Comparison of ENCODE assay signal across 8 mouse cellular contexts in genomic region chr11:59787199-59787781, GRCm38 (mm10). TPM values are rescaled to one million over a fixed set of nuclear protein-coding genes. Genes with fewer than 3 reads are reported as not detected.
DNase-seq lines count a peak whose midpoint lies in the region; ATAC-seq and TF ChIP-seq lines count a peak whose summit lies in the region.

Gene Pld6, minus strand, starts transcription at chr11:59787645.

- H3K27me3 ChIP-seq in embryonic facial prominence, embryonic 11.5 days (ENCODE audit: control insufficient read depth, insufficient read depth, low read length): no peaks in the 10 kb centered on the region

- ATAC-seq in embryonic facial prominence, embryonic 11.5 days (replicated peaks; ENCODE audit: insufficient number of reproducible peaks, low FRiP score, low TSS enrichment, low read depth): peak; percentile 69; the same call in 1 of the 2 replicates
- ATAC-seq in megakaryocyte-erythroid progenitor cell, adult 5-6 weeks (replicated peaks; ENCODE audit: low FRiP score, low TSS enrichment, poor library complexity, severe bottlenecking): peak; percentile 82

- no peaks in the 10 kb centered on the region for H3K9me3 ChIP-seq in embryonic facial prominence, embryonic 11.5 days (replicated peaks; ENCODE audit: control insufficient read depth, low read length)

- TF ChIP-seq CTCF in layer of hippocampus, adult 2 months (conservative IDR thresholded peaks at IDR 0.05): no peak; the same call in 1 of the 2 replicates

- WGBS in embryonic facial prominence, embryonic 11.5 days: under 1% methylated on average over 41 of the region's 51 CpGs

- H3K27ac ChIP-seq in layer of hippocampus, adult 2 months: no peak within 1 kb of the TSS
- H3K27ac ChIP-seq in embryonic facial prominence, embryonic 11.5 days (replicated peaks; ENCODE audit: low read depth, low read length): no peak within 1 kb of the TSS

- no peaks in the 10 kb centered on the region for H3K4me1 ChIP-seq in embryonic facial prominence, embryonic 11.5 days (ENCODE audit: control insufficient read depth, insufficient read depth, low read length)

- no peak for DNase-seq in layer of hippocampus, adult 2 months (ENCODE audit: low spot score in 2 of 2)
- no peak for DNase-seq in layer of hippocampus, adult 18-20 months (ENCODE audit: low spot score in 2 of 2)
- DNase-seq in embryonic facial prominence, embryonic 11.5 days (ENCODE audit: low spot score): peak; percentile 78
- DNase-seq in heart, postnatal 36 days: peak; percentile 38 to 43
- DNase-seq in left cerebral cortex, postnatal 4 days: peak; percentile 52
- DNase-seq in right cerebral cortex, postnatal 10 days (ENCODE audit: low spot score in 2 of 2): peak; percentile 56 to 62
- peak; percentile 29 to 63 for DNase-seq in urinary bladder, postnatal 36 days (ENCODE audit: low spot score in 2 of 2)

- intact Hi-C loops in heart, postnatal 36 days (cut with DNase I): no loop called here
- intact Hi-C loops in left cerebral cortex, postnatal 4 days (cut with DNase I): no loop called here

- H3K4me3 ChIP-seq in layer of hippocampus, adult 2 months: peak within 1 kb of the TSS; percentile 51
- H3K4me3 ChIP-seq in embryonic facial prominence, embryonic 11.5 days (ENCODE audit: low read depth, low read length): peak within 1 kb of the TSS; percentile 43

- H3K9ac ChIP-seq in embryonic facial prominence, embryonic 11.5 days (replicated peaks; ENCODE audit: low read length): peak within 1 kb of the TSS; percentile 57

- H3K4me2 ChIP-seq in embryonic facial prominence, embryonic 11.5 days (ENCODE audit: low read depth, low read length): peak within 1 kb of the TSS; percentile 90

- peaks cover 4% of the 10 kb centered on the region for H3K36me3 ChIP-seq in embryonic facial prominence, embryonic 11.5 days (replicated peaks; ENCODE audit: control insufficient read depth, insufficient read depth, low read depth, low read length)

RNA-seq across cellular contexts. Expression of gene Pld6, which starts in this region (rescaled TPM):
- 1 to 10 TPM in 1 of 2 experiments, under 1 TPM in 1; 0.69 to 1.2 TPM for total RNA-seq in layer of hippocampus, adult 2 months (2021)
- total RNA-seq in layer of hippocampus, adult 18-20 months (2021): under 1 TPM; 0.35 to 0.61 TPM
- polyA plus RNA-seq in embryonic facial prominence, embryonic 11.5 days (2014; fragmentation: Nextera tagmentation; extraction: Ambion mirVana): 1.2 and 1.4 TPM in 2 replicates
- under 1 TPM; 0.22 to 0.54 TPM for total RNA-seq in heart, postnatal 36 days (2021)
- 1 to 10 TPM; 3.0 to 3.8 TPM for total RNA-seq in left cerebral cortex, postnatal 4 days (2021)
- 2.6 and 2.8 TPM in 2 replicates for total RNA-seq in megakaryocyte-erythroid progenitor cell, adult 5-6 weeks (2014; fragmentation: Nextera tagmentation)
- 1.4 and 2.1 TPM in 2 replicates for total RNA-seq in megakaryocyte-erythroid progenitor cell, adult 5-6 weeks (2017)

Comparison
In these comparisons a context has a peak if more than half of its experiments do, and no peak if none do; other contexts are left out.
1. Peak in DNase-seq in heart, postnatal 36 days; RNA of the gene not detected or under 1 TPM.
2. DNase-seq: peak in embryonic facial prominence, embryonic 11.5 days (single experiment), left cerebral cortex, postnatal 4 days (single experiment), right cerebral cortex, postnatal 10 days (2 of 2) and urinary bladder, postnatal 36 days (2 of 2); none in layer of hippocampus, adult 2 months (0 of 2) and layer of hippocampus, adult 18-20 months (0 of 2).